Mouse (Mus musculus) megakaryocyte, adult 5-6 weeks (primary cell): Measurements from ENCODE around the gene Slc24a4. TPM values are rescaled to one million over a fixed set of nuclear protein-coding genes. Genes with fewer than 3 reads are reported as not detected.

Experiments
- ATAC-seq: 2 replicates; pipeline ENCODE4 v1.8.0; 2016; ENCODE audit warnings: mild to moderate bottlenecking, inconsistent platforms; ENCODE audit not compliant: poor library complexity, severe bottlenecking
- total RNA-seq, 2 experiments: library from RNA; stranded (forward) in 1 of 2; stranded (reverse) in 1 of 2; fragments of 153-499, 151-499 nt in 1 of 2; fragments of 221-1000, 200-1000 nt in 1 of 2; gene quantifications; 2 replicates each; pipeline versions ENCODE4 v1.2.3 to v1.2.4; 2015 to 2017

The Slc24a4 gene
- total RNA-seq, 2 experiments from 2014 or later = not detected

- no peak for ATAC-seq
These were observed 175.3 kb downstream of the Slc24a4 start for GRCm38 (mm10) chr12:102303867-102304266.

GRCm38 (mm10) chr12:102305069-102305836 lies 176.7 kb downstream of the Slc24a4 start:
- no peak for ATAC-seq

- no peak for ATAC-seq
These were observed 179.5 kb downstream of the Slc24a4 start for GRCm38 (mm10) chr12:102308001-102308456.

GRCm38 (mm10) chr12:102308457-102309011 lies 180.0 kb downstream of the Slc24a4 start:
- ATAC-seq = peak; percentile 43

GRCm38 (mm10) chr12:102309099-102309799 lies 180.7 kb downstream of the Slc24a4 start:
- ATAC-seq = no peak

GRCm38 (mm10) chr12:102309800-102310195 lies 181.3 kb downstream of the Slc24a4 start:
- no peak for ATAC-seq

- peak; percentile 52 for ATAC-seq
These were observed 181.7 kb downstream of the Slc24a4 start for GRCm38 (mm10) chr12:102310261-102310660.

GRCm38 (mm10) chr12:102311454-102311853 lies 182.9 kb downstream of the Slc24a4 start:
- no peak for ATAC-seq

Other genes starting within 250 kb of the Slc24a4 start
- gene Trip11, start 215.5 kb upstream of the Slc24a4 start, total RNA-seq (2015) = 27.7 and 29.6 TPM in 2 replicates
- gene Trip11, start 215.5 kb upstream of the Slc24a4 start, total RNA-seq (2017) = 33.8 and 39.6 TPM in 2 replicates
- gene Atxn3, start 170.5 kb upstream of the Slc24a4 start, total RNA-seq (2015) = 24.4 and 26.8 TPM in 2 replicates
- gene Atxn3, start 170.5 kb upstream of the Slc24a4 start, total RNA-seq (2017) = 51.3 and 53.4 TPM in 2 replicates
- 28.0 and 29.3 TPM in 2 replicates for gene Cpsf2, start 152.7 kb upstream of the Slc24a4 start, total RNA-seq (2015)
- 43.3 and 45.3 TPM in 2 replicates for gene Cpsf2, start 152.7 kb upstream of the Slc24a4 start, total RNA-seq (2017)
- 188 and 204 TPM in 2 replicates for gene Rin3, start 154.3 kb downstream of the Slc24a4 start, total RNA-seq (2015)
- gene Rin3, start 154.3 kb downstream of the Slc24a4 start, total RNA-seq (2017) = 121 and 157 TPM in 2 replicates